Mouse (Mus musculus) heart, embryonic 10.5 days (tissue): ENCODE measurements around the gene Esp34. TPM values are rescaled to one million over a fixed set of nuclear protein-coding genes. Genes with fewer than 3 reads are reported as not detected.

Experiments
- DNase-seq: peaks from one replicate; pipeline ENCODE4 v3.0.0-alpha.2; 2017; ENCODE audit warnings: low spot score
- H3K27ac ChIP-seq: fragments of 300-500 bp; sonication (generic); 2 replicates; pipeline ENCODE4 v1.5.1; 2016; ENCODE audit warnings: mild to moderate bottlenecking
- H3K27me3 ChIP-seq: fragments of 300-500 bp; sonication (generic); 2 replicates; pipeline ENCODE4 v1.6.1; 2016; ENCODE audit warnings: mild to moderate bottlenecking; ENCODE audit not compliant: poor library complexity, insufficient read depth, severe bottlenecking
- H3K36me3 ChIP-seq: fragments of 300-500 bp; sonication (generic); 2 replicates; pipeline ENCODE4 v1.6.1; 2016; ENCODE audit warnings: mild to moderate bottlenecking, moderate library complexity
- H3K4me1 ChIP-seq: fragments of 300-500 bp; sonication (generic); 2 replicates; pipeline ENCODE4 v1.6.1; 2016; ENCODE audit warnings: mild to moderate bottlenecking
- H3K4me3 ChIP-seq: fragments of 300-500 bp; sonication (generic); 2 replicates; pipeline ENCODE4 v1.5.1; 2016; ENCODE audit warnings: mild to moderate bottlenecking, moderate library complexity
- H3K9me3 ChIP-seq: fragments of 300-500 bp; sonication (generic); 2 replicates; pipeline ENCODE4 v1.6.1; 2016; ENCODE audit warnings: mild to moderate bottlenecking, moderate library complexity
- WGBS: fragments of 180-500 bp; shearing (Covaris S2); methylation state at CpG from one replicate; pipeline ENCODE4 v1.1.7; 2016; 5-methylcytosine and 5-hydroxymethylcytosine counted together
- polyA plus RNA-seq: library from polyadenylated mRNA; unstranded; fragments of >200 nt; fragmentation: Nextera tagmentation; extraction: Ambion mirVana; gene quantifications from 2 replicates; pipeline ENCODE4 v1.2.1, GENCODE M21; 2016

Esp34 gene
- not detected in 2 replicates for polyA plus RNA-seq

- no peak for DNase-seq
- no peak within 1 kb of the TSS for H3K4me3 ChIP-seq
- H3K27me3 ChIP-seq, result no peaks in the 10 kb centered on the region
- H3K9me3 ChIP-seq, result no peaks in the 10 kb centered on the region
- 92% methylated on average over 1 of the region's 1 CpGs for WGBS
- H3K36me3 ChIP-seq, result no peaks in the 10 kb centered on the region
- no peaks in the 10 kb centered on the region for H3K4me1 ChIP-seq
- H3K27ac ChIP-seq, result no peak within 1 kb of the TSS
Measured at GRCm38 (mm10) chr17:38553892-38554291, at the start of gene Esp34. Gene Esp34, plus strand, starts transcription at chr17:38554192.

- no peak for DNase-seq
- peaks cover 4% of the 10 kb centered on the region; the same call in 1 of the 2 replicates for H3K9me3 ChIP-seq
- H3K36me3 ChIP-seq, result no peaks in the 10 kb centered on the region
- H3K4me1 ChIP-seq, result no peaks in the 10 kb centered on the region
- WGBS, result 66% methylated on average over 5 of the region's 5 CpGs
- H3K27me3 ChIP-seq, result no peaks in the 10 kb centered on the region
- no peak overlapping the region for H3K4me3 ChIP-seq
- H3K27ac ChIP-seq, result no peak overlapping the region
Measured at GRCm38 (mm10) chr17:38562527-38562926, 8.5 kb downstream of the Esp34 start.

Other genes starting within 250 kb of the Esp34 start
- gene Olfr137, start 246.6 kb upstream of the Esp34 start, polyA plus RNA-seq, result not detected in 2 replicates
- gene Olfr136, start 224.4 kb upstream of the Esp34 start, polyA plus RNA-seq, result not detected in 2 replicates
- gene Esp36, start 134.0 kb upstream of the Esp34 start, polyA plus RNA-seq, result not detected in 2 replicates
- gene Esp31, start 85.3 kb downstream of the Esp34 start, polyA plus RNA-seq, result not detected in 2 replicates